Mouse (Mus musculus) neural tube, embryonic 11.5 days (tissue): ENCODE data around the gene Fam207a. TPM values are rescaled to one million over a fixed set of nuclear protein-coding genes. Genes with fewer than 3 reads are reported as not detected.

Experiments used
- ATAC-seq: fragments of 200-750 bp; cut with Nextera tagmentation; 2 replicates; pipeline ENCODE4 v1.8.0; 2017; ENCODE audit warnings: moderate number of reproducible peaks, mild to moderate bottlenecking, moderate TSS enrichment, moderate library complexity; ENCODE audit not compliant: insufficient read depth, low FRiP score, low TSS enrichment
- DNase-seq: peaks from one replicate; pipeline ENCODE4 v3.0.0-alpha.2; 2015; ENCODE audit warnings: low spot score
- H3K27ac ChIP-seq: fragments of 300-500 bp; sonication (generic); 2 replicates; pipeline ENCODE4 v1.5.1; 2014; ENCODE audit warnings: low read depth, mild to moderate bottlenecking, low read length
- H3K27me3 ChIP-seq: fragments of 300-500 bp; sonication (generic); 2 replicates; pipeline ENCODE4 v1.6.1; 2014; ENCODE audit warnings: mild to moderate bottlenecking, low read length, mixed read lengths; ENCODE audit not compliant: control insufficient read depth, insufficient read depth
- H3K36me3 ChIP-seq: fragments of 300-500 bp; sonication (generic); 2 replicates; pipeline ENCODE4 v1.6.1; 2014; ENCODE audit warnings: mild to moderate bottlenecking, low read length, moderate library complexity, mixed read lengths; ENCODE audit not compliant: control insufficient read depth, insufficient read depth
- H3K4me1 ChIP-seq: fragments of 300-500 bp; sonication (generic); 2 replicates; pipeline ENCODE4 v1.6.1; 2014; ENCODE audit warnings: low read length, mixed read lengths; ENCODE audit not compliant: control insufficient read depth, insufficient read depth
- H3K4me2 ChIP-seq: fragments of 300-500 bp; sonication (generic); 2 replicates; pipeline ENCODE4 v1.6.1; 2014; ENCODE audit warnings: low read depth, mild to moderate bottlenecking, moderate library complexity
- H3K4me3 ChIP-seq: fragments of 300-500 bp; sonication (generic); 2 replicates; pipeline ENCODE4 v1.5.1; 2014; ENCODE audit warnings: low read depth, low read length
- H3K9ac ChIP-seq: fragments of 300-500 bp; sonication (generic); 2 replicates; pipeline ENCODE4 v1.6.1; 2014; ENCODE audit warnings: mild to moderate bottlenecking, low read length
- H3K9me3 ChIP-seq: fragments of 300-500 bp; sonication (generic); 2 replicates; pipeline ENCODE4 v1.6.1; 2016; ENCODE audit warnings: low read length; ENCODE audit not compliant: control insufficient read depth
- WGBS: fragments of 180-500 bp; shearing (Covaris S2); extraction: QIAGEN DNeasy Blood & Tissue Kit; methylation state at CpG from one replicate; pipeline ENCODE4 v1.1.7; 2014; 5-methylcytosine and 5-hydroxymethylcytosine counted together
- polyA plus RNA-seq: library from polyadenylated mRNA; unstranded; fragments of >200 nt; fragmentation: Nextera tagmentation; extraction: Ambion mirVana; gene quantifications from 2 replicates; pipeline ENCODE4 v1.2.1, GENCODE M21; 2014

Gene Fam207a
- polyA plus RNA-seq, 1 experiment from 2014 or later = 49.0 TPM

DNA sequence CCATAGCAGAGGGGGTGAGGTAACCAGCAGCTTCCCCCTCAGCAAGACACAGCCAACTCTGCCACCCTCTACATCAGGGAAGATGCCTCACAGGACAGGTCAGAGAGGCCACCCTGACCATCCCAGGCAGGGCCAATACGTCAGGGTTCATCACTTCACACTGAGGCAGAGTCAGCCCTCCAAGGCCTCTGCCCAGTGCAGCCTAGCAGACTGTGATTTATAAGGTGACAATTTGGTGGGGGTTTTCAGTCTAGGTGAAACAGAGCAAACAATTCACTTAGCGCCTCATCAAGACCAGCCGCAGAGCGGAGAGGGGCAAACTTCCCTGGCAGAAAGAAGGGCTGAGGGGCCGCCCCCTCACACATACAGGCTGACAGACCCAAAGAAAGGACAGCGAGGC, 17.3 kb downstream of the Fam207a start:
- Histone ChIP-seq H3K27me3 (no peaks in the 10 kb centered on the region), H3K36me3 (peaks cover 7% of the 10 kb centered on the region), H3K4me1 (no peaks in the 10 kb centered on the region; the same call in 1 of the 2 replicates), H3K4me2 (no peak overlapping the region), H3K27ac (no peak overlapping the region), H3K4me3 (no peak overlapping the region), H3K9me3 (no peaks in the 10 kb centered on the region), H3K9ac (no peak overlapping the region)
- 57% methylated on average over 6 of the region's 6 CpGs for WGBS
- DNase-seq (no peak), ATAC-seq (no peak)

DNA sequence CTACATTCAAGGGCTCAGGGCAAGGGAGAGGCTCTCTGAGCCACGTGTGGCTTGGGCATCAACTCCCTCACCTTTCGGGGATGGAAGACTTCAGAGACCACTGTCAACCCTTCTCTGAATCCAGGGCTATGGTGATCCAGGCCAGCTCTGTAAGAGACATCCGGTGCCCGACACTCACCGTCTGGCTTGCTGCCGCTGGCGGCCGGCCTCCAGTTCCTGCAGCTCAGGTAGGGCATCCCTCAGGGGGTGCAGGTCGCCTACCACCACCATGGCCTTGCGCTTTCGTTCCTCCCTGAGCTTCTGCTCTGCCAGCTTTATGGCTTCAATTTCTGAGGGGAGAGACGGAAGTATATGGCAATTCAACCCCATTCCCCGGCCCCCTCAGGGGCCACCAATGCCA, 18.4 kb downstream of the Fam207a start:
- Histone ChIP-seq H3K27ac (no peak overlapping the region), H3K4me1 (no peaks in the 10 kb centered on the region; the same call in 1 of the 2 replicates), H3K27me3 (no peaks in the 10 kb centered on the region), H3K4me3 (no peak overlapping the region), H3K4me2 (no peak overlapping the region), H3K9ac (no peak overlapping the region), H3K9me3 (no peaks in the 10 kb centered on the region), H3K36me3 (peaks cover 9% of the 10 kb centered on the region)
- WGBS = 92% methylated on average over 13 of the region's 13 CpGs
- no peak for ATAC-seq
- DNase-seq = no peak

DNA sequence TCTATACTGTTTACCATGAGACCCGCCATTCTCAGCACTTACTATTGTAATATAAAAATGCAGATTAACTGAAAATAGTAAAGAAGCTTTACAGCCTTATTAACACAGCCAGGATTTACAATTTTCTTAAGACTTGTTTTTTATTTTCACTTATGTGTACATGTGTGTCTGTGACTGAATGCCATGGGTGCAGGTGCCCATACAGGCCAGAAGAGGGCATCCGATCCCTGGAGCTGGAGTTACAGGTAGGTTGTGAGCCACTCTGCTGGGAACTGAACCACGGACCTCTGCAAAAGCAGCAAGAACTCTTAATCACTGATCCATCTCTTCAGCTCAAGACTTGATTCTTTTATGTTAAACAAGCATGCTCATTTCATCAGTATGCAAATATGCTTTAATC, 22.7 kb downstream of the Fam207a start:
- H3K9me3 ChIP-seq = no peaks in the 10 kb centered on the region
- H3K4me3 ChIP-seq = no peak overlapping the region
- DNase-seq (no peak), ATAC-seq (no peak)
- no peak overlapping the region for H3K4me2 ChIP-seq
- WGBS = over 99% methylated on average over 3 of the region's 3 CpGs
- peaks cover 20% of the 10 kb centered on the region for H3K36me3 ChIP-seq
- H3K9ac ChIP-seq = no peak overlapping the region
- no peak overlapping the region for H3K27ac ChIP-seq
- H3K27me3 ChIP-seq = no peaks in the 10 kb centered on the region
- H3K4me1 ChIP-seq = no peaks in the 10 kb centered on the region

DNA sequence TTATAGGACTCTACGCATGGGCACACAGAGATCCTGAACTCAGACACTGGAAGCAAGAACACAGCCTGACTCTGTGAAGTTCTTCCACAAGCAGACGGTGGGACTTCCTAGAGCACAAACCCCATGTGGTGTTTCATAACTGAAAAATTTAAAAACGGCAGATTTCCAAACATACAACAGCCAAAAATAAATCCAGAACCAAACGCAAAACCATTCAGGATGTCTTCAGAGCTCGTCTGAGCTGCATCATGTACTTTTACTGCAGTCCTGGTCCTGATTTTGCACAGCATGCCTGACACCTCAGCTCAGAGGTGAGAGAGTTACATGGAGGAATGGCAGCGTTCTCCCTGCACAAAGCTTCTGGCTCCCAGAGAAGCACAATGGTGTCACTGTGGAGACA, 24.0 kb downstream of the Fam207a start:
- DNase-seq = no peak
- no peaks in the 10 kb centered on the region for H3K27me3 ChIP-seq
- H3K9me3 ChIP-seq = no peaks in the 10 kb centered on the region
- no peak overlapping the region for H3K4me3 ChIP-seq
- WGBS = 94% methylated on average over 6 of the region's 6 CpGs
- ATAC-seq = no peak
- no peak overlapping the region for H3K9ac ChIP-seq
- peaks cover 21% of the 10 kb centered on the region for H3K36me3 ChIP-seq
- no peak overlapping the region for H3K27ac ChIP-seq
- no peaks in the 10 kb centered on the region for H3K4me1 ChIP-seq
- no peak overlapping the region for H3K4me2 ChIP-seq

DNA sequence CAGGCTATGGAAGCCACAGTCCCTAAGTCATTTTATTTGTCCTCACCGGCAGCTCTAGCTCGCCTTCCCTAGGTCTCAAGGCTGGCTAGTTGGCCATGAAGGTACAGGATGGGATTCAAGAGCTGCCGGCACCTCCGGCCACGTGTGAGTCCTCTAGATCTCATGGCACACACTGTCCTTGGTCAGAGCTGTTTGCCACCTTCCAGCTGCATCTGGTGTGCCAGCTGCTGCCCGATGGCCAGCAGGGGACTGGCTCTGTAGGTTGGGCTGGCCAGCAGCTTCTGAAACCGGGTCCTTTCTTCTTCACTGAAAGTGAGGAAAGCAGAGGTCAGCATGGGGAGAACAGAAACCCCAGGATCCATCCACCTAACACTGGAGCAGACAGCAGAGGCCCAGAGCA, 27.4 kb downstream of the Fam207a start:
- H3K9ac ChIP-seq = no peak overlapping the region
- H3K36me3 ChIP-seq = peaks cover 19% of the 10 kb centered on the region
- no peaks in the 10 kb centered on the region for H3K4me1 ChIP-seq
- H3K4me3 ChIP-seq = no peak overlapping the region
- H3K4me2 ChIP-seq = no peak overlapping the region
- ATAC-seq (no peak), DNase-seq (no peak)
- no peak overlapping the region for H3K27ac ChIP-seq
- 94% methylated on average over 7 of the region's 7 CpGs for WGBS
- H3K27me3 ChIP-seq = no peaks in the 10 kb centered on the region
- no peaks in the 10 kb centered on the region for H3K9me3 ChIP-seq

DNA sequence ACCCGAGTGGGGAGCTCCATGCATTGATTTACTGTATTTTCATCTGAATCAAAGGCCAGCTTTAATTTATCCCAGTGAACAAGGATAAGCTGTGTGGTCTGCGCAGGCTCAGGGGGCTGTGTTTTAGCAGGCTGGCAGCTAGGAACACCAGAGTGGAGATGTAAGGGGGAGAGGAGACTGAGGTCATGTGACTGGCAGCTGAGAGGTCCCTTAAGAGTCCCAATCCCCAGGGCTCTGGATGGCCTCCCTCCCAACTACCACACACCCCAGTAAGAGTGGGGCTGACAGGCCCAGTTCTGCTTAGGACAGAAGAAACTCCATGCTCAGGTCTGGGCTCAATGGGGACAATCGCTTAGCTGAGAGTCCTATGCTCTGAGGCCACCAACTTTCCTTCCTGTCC, 29.8 kb downstream of the Fam207a start:
- DNase-seq (no peak), ATAC-seq (no peak)
- Histone ChIP-seq H3K36me3 (peaks cover 17% of the 10 kb centered on the region), H3K9ac (no peak overlapping the region), H3K27ac (no peak overlapping the region), H3K27me3 (no peaks in the 10 kb centered on the region), H3K4me2 (no peak overlapping the region), H3K4me1 (no peaks in the 10 kb centered on the region), H3K9me3 (no peaks in the 10 kb centered on the region), H3K4me3 (no peak overlapping the region)
- 86% methylated on average over 3 of the region's 3 CpGs for WGBS

DNA sequence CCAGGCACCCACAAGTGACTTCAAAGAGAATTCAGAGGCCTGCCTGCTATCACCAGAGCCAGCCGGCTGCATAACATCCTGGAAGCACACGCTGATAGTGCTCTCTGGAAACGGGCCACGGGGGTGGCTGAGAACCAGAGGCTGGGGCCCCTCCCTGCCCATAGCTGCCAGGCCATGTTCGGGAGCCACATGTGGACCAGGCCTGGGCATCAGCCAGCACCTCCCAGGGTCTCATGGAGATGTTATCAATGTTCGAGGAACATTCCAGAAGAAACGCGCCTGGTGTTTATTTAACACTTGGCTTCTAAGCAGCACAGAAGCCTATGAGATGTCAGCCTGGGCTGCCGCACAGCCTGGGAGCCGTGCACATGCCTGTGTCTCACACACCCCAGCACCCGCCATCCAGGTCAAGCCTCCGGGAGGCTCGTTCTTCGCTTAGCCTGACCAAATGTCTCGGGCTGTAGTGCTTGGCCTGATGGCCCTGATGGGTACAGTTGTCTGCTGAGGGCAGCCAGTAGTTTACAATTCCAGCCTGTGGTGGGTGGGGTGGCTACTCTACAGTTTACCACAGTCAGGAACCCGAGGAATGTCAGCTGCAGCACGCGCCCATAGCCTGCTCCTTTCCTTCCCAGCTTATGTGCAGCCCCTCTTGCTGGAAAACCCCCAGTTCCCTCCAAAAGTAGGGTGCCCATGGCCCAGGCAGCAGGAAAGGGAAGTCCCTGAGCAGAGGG, 31.2 kb downstream of the Fam207a start:
- no peak overlapping the region for H3K4me2 ChIP-seq
- no peak overlapping the region for H3K9ac ChIP-seq
- peaks cover 12% of the 10 kb centered on the region for H3K36me3 ChIP-seq
- no peaks in the 10 kb centered on the region for H3K27me3 ChIP-seq
- H3K9me3 ChIP-seq = no peaks in the 10 kb centered on the region
- H3K4me3 ChIP-seq = no peak overlapping the region
- WGBS = 56% methylated on average over 18 of the region's 18 CpGs
- no peaks in the 10 kb centered on the region for H3K4me1 ChIP-seq
- no peak overlapping the region for H3K27ac ChIP-seq
- DNase-seq (no peak), ATAC-seq (no peak)

DNA sequence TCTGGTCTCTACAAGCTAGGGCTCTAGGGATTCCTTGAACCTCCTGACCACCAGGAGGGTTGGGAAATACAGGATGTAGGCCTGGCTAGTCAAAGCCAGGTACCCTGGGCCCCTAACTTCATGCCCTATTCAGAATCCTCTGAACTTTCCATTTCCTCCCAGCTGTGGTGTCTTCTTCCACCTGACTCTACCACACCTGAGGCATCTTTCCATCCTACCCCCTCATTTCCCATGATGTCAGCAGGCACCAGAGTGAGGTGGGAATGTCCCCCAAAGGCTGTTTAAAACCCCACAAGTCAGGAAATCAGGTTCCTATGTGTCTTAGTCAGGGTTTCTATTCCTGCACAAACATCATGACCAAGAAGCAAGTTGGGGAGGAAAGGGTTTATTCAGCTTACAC, 33.8 kb downstream of the Fam207a start:
- H3K27me3 ChIP-seq = no peaks in the 10 kb centered on the region

DNA sequence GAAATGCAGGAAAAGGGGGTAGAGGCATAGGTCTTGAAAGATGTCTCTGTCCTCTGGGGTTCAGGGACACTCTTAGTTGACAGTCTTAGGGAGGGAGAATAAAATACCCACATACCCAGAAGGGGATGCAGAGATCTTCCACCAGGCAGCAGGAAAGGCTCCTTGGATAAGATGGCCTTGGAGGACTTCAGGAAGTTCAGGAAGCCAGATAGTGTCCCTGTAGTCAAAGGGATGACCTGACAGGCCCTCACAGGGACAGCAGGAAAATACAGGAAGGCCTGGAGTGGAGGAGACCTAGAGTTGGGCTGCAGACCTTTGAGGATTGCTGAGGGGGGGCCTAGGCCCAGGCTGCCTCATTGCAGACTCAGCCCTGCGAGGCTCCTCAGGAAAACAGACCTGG, 35.6 kb downstream of the Fam207a start:
- no peaks in the 10 kb centered on the region for H3K36me3 ChIP-seq
- no peak for ATAC-seq
- H3K9ac ChIP-seq = no peak overlapping the region
- H3K4me3 ChIP-seq = no peak overlapping the region
- no peak overlapping the region for H3K4me2 ChIP-seq
- H3K27ac ChIP-seq = no peak overlapping the region
- no peak for DNase-seq
- WGBS = 67% methylated on average over 1 of the region's 1 CpGs
- no peaks in the 10 kb centered on the region for H3K9me3 ChIP-seq
- H3K27me3 ChIP-seq = no peaks in the 10 kb centered on the region
- no peaks in the 10 kb centered on the region for H3K4me1 ChIP-seq

More for the DNA sequence above, 33.8 kb downstream of the Fam207a start:
- no peak overlapping the region for H3K4me2 ChIP-seq
- no peaks in the 10 kb centered on the region for H3K9me3 ChIP-seq
- H3K36me3 ChIP-seq = no peaks in the 10 kb centered on the region
- H3K4me3 ChIP-seq = no peak overlapping the region
- DNase-seq (no peak), ATAC-seq (no peak)
- H3K9ac ChIP-seq = no peak overlapping the region
- H3K4me1 ChIP-seq = no peaks in the 10 kb centered on the region
- no peak overlapping the region for H3K27ac ChIP-seq
